Mouse (Mus musculus) lung, postnatal 0 days (tissue): ENCODE data around the gene Nek6. TPM values are rescaled to one million over a fixed set of nuclear protein-coding genes. Genes with fewer than 3 reads are reported as not detected.

ENCODE experiments used
- ATAC-seq: fragments of 200-750 bp; cut with Nextera tagmentation; 2 replicates; pipeline ENCODE4 v1.8.0; 2017; ENCODE audit warnings: moderate library complexity
- DNase-seq: peaks from one replicate; pipeline ENCODE4 v3.0.0-alpha.2; 2016; ENCODE audit warnings: low spot score
- H3K27ac ChIP-seq: fragments of 300-500 bp; sonication (generic); 2 replicates; pipeline ENCODE4 v1.5.1; 2014; ENCODE audit warnings: antibody characterized with exemption, mild to moderate bottlenecking, low read length, mixed read lengths
- H3K27me3 ChIP-seq: fragments of 300-500 bp; sonication (generic); replicated peaks from 2 replicates; pipeline ENCODE4 v1.6.1; 2014; ENCODE audit warnings: low read length, mixed read lengths; ENCODE audit not compliant: insufficient read depth
- H3K36me3 ChIP-seq: fragments of 300-500 bp; sonication (generic); 2 replicates; pipeline ENCODE4 v1.6.1; 2014; ENCODE audit warnings: low read length, mixed read lengths; ENCODE audit not compliant: insufficient read depth
- H3K4me1 ChIP-seq: fragments of 300-500 bp; sonication (generic); 2 replicates; pipeline ENCODE4 v1.6.1; 2014; ENCODE audit warnings: antibody characterized with exemption, low read depth, low read length, mixed read lengths; ENCODE audit not compliant: insufficient read depth
- H3K4me2 ChIP-seq: fragments of 300-500 bp; sonication (generic); replicated peaks from 2 replicates; pipeline ENCODE4 v1.6.1; 2014; ENCODE audit warnings: low read depth, mild to moderate bottlenecking, low read length, moderate library complexity, mixed read lengths
- H3K4me3 ChIP-seq: fragments of 300-500 bp; sonication (generic); 2 replicates; pipeline ENCODE4 v1.5.1; 2014; ENCODE audit warnings: low read depth, low read length
- H3K9ac ChIP-seq: fragments of 300-500 bp; sonication (generic); replicated peaks from 2 replicates; pipeline ENCODE4 v1.6.1; 2014; ENCODE audit warnings: low read depth, mild to moderate bottlenecking
- H3K9me3 ChIP-seq: fragments of 300-500 bp; sonication (generic); 2 replicates; pipeline ENCODE4 v1.6.1; 2016; ENCODE audit warnings: low read length, mixed read lengths
- CTCF ChIP-seq: IDR thresholded peaks from 2 replicates; pipeline ENCODE4 v1.5.1; 2016; ENCODE audit warnings: antibody characterized with exemption, mild to moderate bottlenecking
- EP300 ChIP-seq: IDR thresholded peaks from 2 replicates; pipeline ENCODE4 v1.6.1; 2016; ENCODE audit warnings: antibody characterized with exemption, mild to moderate bottlenecking, control low read depth
- whole genome bisulfite sequencing: fragments of 180-500 bp; shearing (Covaris S2); extraction: QIAGEN DNeasy Blood & Tissue Kit; methylation state at CpG from one replicate; pipeline ENCODE4 v1.1.7; 2014; 5-methylcytosine and 5-hydroxymethylcytosine counted together
- microRNA-seq: library from miRNA; unstranded; fragments of <30 nt; microRNA quantifications from one replicate; pipeline ENCODE4, GENCODE M21; 2016
- polyA plus RNA-seq: library from polyadenylated mRNA; unstranded; fragments of >200 nt; fragmentation: Nextera tagmentation; extraction: Ambion mirVana; gene quantifications from 2 replicates; pipeline ENCODE4 v1.2.1, GENCODE M21; 2015

The Nek6 gene
- polyA plus RNA-seq, 1 experiment from 2014 or later, result 57.8 TPM

- Histone ChIP-seq H3K36me3 (peaks cover 4% of the 10 kb centered on the region; the same call in 1 of the 2 replicates), H3K4me3 (peak within 1 kb of the TSS; percentile 90), H3K27ac (peak within 1 kb of the TSS; percentile 72; the same call in 1 of the 2 replicates), H3K9me3 (no peaks in the 10 kb centered on the region), H3K9ac (peak within 1 kb of the TSS; percentile 91), H3K4me2 (peak within 1 kb of the TSS; percentile 78), H3K27me3 (no peaks in the 10 kb centered on the region), H3K4me1 (no peaks in the 10 kb centered on the region)
- DNase-seq (peak; percentile 98), ATAC-seq (peak; percentile 94)
- TF ChIP-seq CTCF, result no peak
- TF ChIP-seq EP300, result no peak; the same call in 1 of the 2 replicates
- 2% methylated on average over 48 of the region's 52 CpGs for WGBS
Measured at GRCm38 (mm10) chr2:38643625-38644427, 132.4 kb downstream of the Nek6 start, which contains the start of gene Psmb7. Gene Psmb7 (minus strand): TSS chr2:38644087.

Small RNAs within 50 kb of the gene (microRNA-seq; reads per million reads assigned to microRNA genes)
- gene Gm27634, result not detected

Other genes with a start within 250 kb of the Nek6 start
- gene Dennd1a, start 224.3 kb upstream of the Nek6 start, polyA plus RNA-seq, result 4.4 and 5.5 TPM in 2 replicates
- gene Lhx2, start 172.4 kb upstream of the Nek6 start, polyA plus RNA-seq, result not detected in 2 replicates
- 129 and 135 TPM in 2 replicates for gene Psmb7, start 132.4 kb downstream of the Nek6 start, polyA plus RNA-seq
- gene Nr5a1, start 202.9 kb downstream of the Nek6 start, polyA plus RNA-seq, result 0.08 and 0.15 TPM in 2 replicates